Mouse (Mus musculus) midbrain, embryonic 16.5 days (tissue): ENCODE measurements around the gene Gemin4. TPM values are rescaled to one million over a fixed set of nuclear protein-coding genes. Genes with fewer than 3 reads are reported as not detected.

Source experiments
- ATAC-seq: fragments of 200-750 bp; cut with Nextera tagmentation; 2 replicates; pipeline ENCODE4 v1.8.0; 2017; ENCODE audit warnings: moderate TSS enrichment
- H3K27ac ChIP-seq: fragments of 300-500 bp; sonication (generic); 2 replicates; pipeline ENCODE4 v1.5.1; 2014; ENCODE audit warnings: mild to moderate bottlenecking, low read length, mixed read lengths
- H3K27me3 ChIP-seq: fragments of 300-500 bp; sonication (generic); 2 replicates; pipeline ENCODE4 v1.6.1; 2014; ENCODE audit warnings: low read depth, low read length, mixed read lengths; ENCODE audit not compliant: control insufficient read depth, insufficient read depth
- H3K36me3 ChIP-seq: fragments of 300-500 bp; sonication (generic); 2 replicates; pipeline ENCODE4 v1.6.1; 2014; ENCODE audit warnings: mild to moderate bottlenecking, low read length, moderate library complexity, mixed read lengths; ENCODE audit not compliant: control insufficient read depth, insufficient read depth
- H3K4me1 ChIP-seq: fragments of 300-500 bp; sonication (generic); 2 replicates; pipeline ENCODE4 v1.6.1; 2014; ENCODE audit warnings: mild to moderate bottlenecking, low read length, mixed read lengths; ENCODE audit not compliant: control insufficient read depth, insufficient read depth
- H3K4me2 ChIP-seq: fragments of 300-500 bp; sonication (generic); 2 replicates; pipeline ENCODE4 v1.6.1; 2014; ENCODE audit warnings: mild to moderate bottlenecking, low read length, mixed read lengths
- H3K4me3 ChIP-seq: fragments of 300-500 bp; sonication (generic); 2 replicates; pipeline ENCODE4 v1.5.1; 2014; ENCODE audit warnings: low read depth, mild to moderate bottlenecking, low read length, moderate library complexity, mixed read lengths
- H3K9ac ChIP-seq: fragments of 300-500 bp; sonication (generic); 2 replicates; pipeline ENCODE4 v1.6.1; 2014; ENCODE audit warnings: low read depth, low read length, mixed read lengths
- H3K9me3 ChIP-seq: fragments of 300-500 bp; sonication (generic); replicated peaks from 2 replicates; pipeline ENCODE4 v1.6.1; 2014; ENCODE audit warnings: mild to moderate bottlenecking, low read length, mixed read lengths; ENCODE audit not compliant: control insufficient read depth, poor library complexity, severe bottlenecking
- WGBS: fragments of 180-500 bp; shearing (Covaris S2); extraction: QIAGEN DNeasy Blood & Tissue Kit; methylation state at CpG from one replicate; pipeline ENCODE4 v1.1.7; 2014; 5-methylcytosine and 5-hydroxymethylcytosine counted together
- polyA plus RNA-seq: library from polyadenylated mRNA; unstranded; fragments of >200 nt; fragmentation: Nextera tagmentation; extraction: Ambion mirVana; gene quantifications from 2 replicates; pipeline ENCODE4 v1.2.1, GENCODE M21; 2015

Gene Gemin4
- polyA plus RNA-seq, 1 experiment from 2014 or later: 15.4 TPM

DNA sequence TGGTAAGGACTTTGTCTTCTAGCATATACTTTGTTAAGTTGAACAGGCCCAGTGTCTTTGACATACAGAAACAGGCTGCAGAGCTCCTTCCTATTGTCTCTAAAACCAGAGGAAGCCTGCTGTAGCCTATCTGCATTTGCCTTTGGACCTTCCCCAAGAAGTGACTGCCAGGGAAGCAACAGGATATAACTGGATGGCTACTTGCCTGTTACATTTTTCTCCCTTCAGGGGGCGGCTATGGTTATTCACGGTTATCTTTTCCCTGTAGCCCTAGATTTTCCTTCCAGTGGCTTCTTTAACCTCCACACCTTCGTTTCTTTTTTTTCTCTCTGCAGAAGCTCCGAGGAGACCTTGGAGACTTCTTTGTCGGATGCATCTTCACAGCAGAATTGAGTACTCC is 10.7 kb downstream of the Gemin4 start:
- no peaks in the 10 kb centered on the region for H3K27me3 ChIP-seq
- no peak overlapping the region for H3K9ac ChIP-seq
- H3K9me3 ChIP-seq: no peaks in the 10 kb centered on the region
- H3K27ac ChIP-seq: no peak overlapping the region
- H3K4me1 ChIP-seq: peaks cover 14% of the 10 kb centered on the region
- peaks cover 29% of the 10 kb centered on the region for H3K36me3 ChIP-seq
- WGBS: 90% methylated on average over 5 of the region's 5 CpGs
- H3K4me2 ChIP-seq: no peak overlapping the region
- no peak for ATAC-seq
- H3K4me3 ChIP-seq: no peak overlapping the region

DNA sequence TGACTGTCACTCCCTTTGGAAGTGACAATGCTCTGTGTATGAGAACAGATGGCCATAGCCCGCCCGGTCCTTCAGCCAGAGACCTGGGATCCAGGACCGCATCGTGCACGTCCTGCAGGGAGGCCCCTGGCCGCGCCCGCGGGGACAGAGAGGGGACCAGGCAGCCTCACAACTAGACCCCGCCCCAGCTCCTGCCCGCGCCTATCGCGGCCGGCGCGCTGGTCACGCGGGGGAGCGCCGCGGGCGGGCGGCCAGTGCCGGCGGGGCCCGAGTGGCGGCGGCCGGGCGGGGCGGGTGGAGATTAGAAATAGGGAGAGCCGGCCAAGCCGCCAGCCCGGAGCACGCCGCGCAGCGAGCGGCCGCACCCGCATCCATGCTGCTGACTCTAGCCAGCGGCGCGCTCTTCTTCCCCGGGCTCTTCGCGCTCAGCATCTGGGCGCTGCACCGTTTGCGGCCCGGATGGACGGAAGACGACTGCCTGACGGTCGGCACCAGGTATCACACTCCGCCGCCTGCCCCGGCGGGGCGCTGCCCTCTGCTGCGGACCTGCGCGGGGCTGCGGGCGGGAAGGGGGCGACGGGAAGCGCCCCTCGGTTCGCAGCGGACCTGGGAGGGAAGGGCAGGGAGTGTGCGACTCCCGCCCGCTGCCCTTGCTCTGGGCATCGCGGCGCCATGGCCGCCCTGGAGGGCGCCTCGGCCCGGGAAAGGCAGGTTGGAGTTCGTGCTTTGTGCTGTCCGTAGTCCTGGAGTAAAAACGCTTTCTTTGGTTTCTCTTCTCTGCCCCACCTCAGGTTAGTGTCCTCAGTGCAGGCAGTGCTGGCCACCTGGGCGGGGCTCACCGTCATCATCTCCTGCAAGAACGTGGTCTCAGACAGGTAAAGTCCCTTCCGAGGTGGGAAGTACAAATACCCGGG is 15.4 kb downstream of the Gemin4 start:
- Histone ChIP-seq H3K4me2 (peak overlapping the region; percentile 89), H3K9ac (peak overlapping the region; percentile 97), H3K36me3 (peaks cover 8% of the 10 kb centered on the region), H3K4me1 (peaks cover 19% of the 10 kb centered on the region), H3K27me3 (no peaks in the 10 kb centered on the region), H3K9me3 (no peaks in the 10 kb centered on the region), H3K4me3 (peak overlapping the region; percentile 93), H3K27ac (peak overlapping the region; percentile 88)
- ATAC-seq: peak; percentile 98
- WGBS: under 1% methylated on average over 84 of the region's 90 CpGs

- H3K4me2 ChIP-seq: no peak overlapping the region
- H3K4me1 ChIP-seq: peaks cover 5% of the 10 kb centered on the region; the same call in 1 of the 2 replicates
- no peak overlapping the region for H3K27ac ChIP-seq
- no peaks in the 10 kb centered on the region for H3K27me3 ChIP-seq
- no peaks in the 10 kb centered on the region for H3K9me3 ChIP-seq
- WGBS: 49% methylated on average over 8 of the region's 8 CpGs
- no peaks in the 10 kb centered on the region for H3K36me3 ChIP-seq
- H3K9ac ChIP-seq: no peak overlapping the region
- ATAC-seq: no peak
- no peak overlapping the region for H3K4me3 ChIP-seq
These were observed 20.4 kb downstream of the Gemin4 start for GRCm38 (mm10) chr11:76196977-76197469.

DNA sequence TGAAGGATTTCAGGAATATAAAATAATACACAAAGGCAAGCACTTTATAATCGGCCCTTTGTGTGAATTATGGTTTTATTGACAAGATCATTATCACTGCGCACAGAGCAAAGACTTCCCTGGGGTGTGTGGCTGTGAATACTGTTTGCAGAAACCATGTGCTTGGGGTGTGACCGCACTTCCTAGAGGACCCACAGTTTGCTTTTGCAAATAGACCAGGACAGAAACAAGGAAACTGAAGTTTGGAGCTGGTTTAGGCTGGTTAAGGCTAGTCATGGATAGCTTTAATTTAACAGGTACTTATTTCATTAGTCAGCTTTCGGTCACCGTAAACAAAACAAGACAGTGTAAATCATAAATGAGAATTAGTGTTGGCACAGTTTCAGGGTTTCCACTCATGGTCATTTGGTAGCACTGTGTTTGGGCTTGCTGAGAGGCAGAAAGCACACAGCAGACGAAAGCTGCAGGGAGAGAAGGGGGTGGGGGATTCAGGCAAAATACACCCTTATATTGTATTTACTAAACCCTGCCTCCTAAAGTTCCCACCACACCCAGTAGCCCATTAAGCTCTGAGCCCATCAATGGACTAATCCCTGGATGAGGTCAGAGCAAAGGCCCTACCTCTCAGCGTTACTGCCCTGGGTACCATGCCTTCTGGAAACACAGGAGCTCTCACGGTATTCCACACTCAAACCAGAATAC is 21.0 kb downstream of the Gemin4 start:
- no peak overlapping the region for H3K4me3 ChIP-seq
- no peak overlapping the region for H3K9ac ChIP-seq
- H3K27ac ChIP-seq: no peak overlapping the region
- peaks cover 3% of the 10 kb centered on the region; the same call in 1 of the 2 replicates for H3K4me1 ChIP-seq
- WGBS: 61% methylated on average over 8 of the region's 8 CpGs
- H3K36me3 ChIP-seq: no peaks in the 10 kb centered on the region
- H3K4me2 ChIP-seq: no peak overlapping the region
- no peak for ATAC-seq
- no peaks in the 10 kb centered on the region for H3K27me3 ChIP-seq
- no peaks in the 10 kb centered on the region for H3K9me3 ChIP-seq

GRCm38 (mm10) chr11:76186908-76187307 is 30.6 kb downstream of the Gemin4 start:
- Histone ChIP-seq H3K9me3 (no peaks in the 10 kb centered on the region), H3K27me3 (no peaks in the 10 kb centered on the region)
- ATAC-seq: no peak

DNA sequence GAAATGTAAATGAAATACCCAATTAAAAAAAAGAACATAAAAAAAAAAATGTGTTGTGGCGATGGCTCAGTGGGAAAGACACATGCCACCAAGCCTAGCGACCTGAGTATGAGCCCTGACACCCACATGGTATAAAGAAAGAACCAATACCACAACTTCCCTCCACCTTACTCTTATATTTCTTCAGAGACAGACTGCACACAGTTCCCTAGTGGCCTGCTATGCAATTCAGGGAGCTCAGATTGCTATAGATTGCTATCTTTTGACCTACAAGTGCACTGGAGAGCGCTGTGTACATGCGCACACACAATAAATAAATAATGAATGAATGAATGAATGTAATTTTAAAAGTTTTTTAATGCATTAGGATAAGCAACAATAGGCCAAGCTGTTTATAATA is 33.7 kb downstream of the Gemin4 start:
- H3K9ac ChIP-seq: no peak overlapping the region
- no peaks in the 10 kb centered on the region for H3K9me3 ChIP-seq
- ATAC-seq: no peak
- no peaks in the 10 kb centered on the region for H3K27me3 ChIP-seq
- 88% methylated on average over 4 of the region's 4 CpGs for WGBS
- H3K4me1 ChIP-seq: peaks cover 1% of the 10 kb centered on the region; the same call in 1 of the 2 replicates
- H3K27ac ChIP-seq: no peak overlapping the region
- no peak overlapping the region for H3K4me3 ChIP-seq
- H3K4me2 ChIP-seq: no peak overlapping the region
- H3K36me3 ChIP-seq: no peaks in the 10 kb centered on the region

More at GRCm38 (mm10) chr11:76186908-76187307, 30.6 kb downstream of the Gemin4 start:
- Histone ChIP-seq H3K9ac (no peak overlapping the region), H3K36me3 (no peaks in the 10 kb centered on the region), H3K4me1 (no peaks in the 10 kb centered on the region), H3K27ac (no peak overlapping the region), H3K4me2 (no peak overlapping the region), H3K4me3 (no peak overlapping the region)
- WGBS: 87% methylated on average over 6 of the region's 6 CpGs

DNA sequence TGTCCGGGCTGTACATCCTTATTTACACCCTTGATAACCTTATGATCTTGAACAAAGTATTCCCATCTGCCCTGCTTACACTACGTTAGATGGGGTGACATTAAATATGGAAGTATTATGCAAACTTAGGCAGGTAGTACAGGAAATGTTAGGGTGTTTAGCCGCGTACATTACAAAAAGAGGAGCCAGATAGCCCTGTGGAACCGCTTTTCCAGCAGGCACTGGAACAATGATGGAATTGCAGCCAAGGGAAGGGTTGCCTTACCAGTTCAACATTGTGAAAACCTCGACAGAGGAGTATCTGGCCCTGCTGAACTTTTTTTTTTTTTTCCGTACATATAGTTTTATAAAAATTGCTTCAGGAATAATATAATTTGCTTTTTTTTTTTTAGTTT is 37.3 kb downstream of the Gemin4 start:
- Histone ChIP-seq H3K9ac (peak overlapping the region; percentile 77), H3K27me3 (no peaks in the 10 kb centered on the region), H3K4me1 (peaks cover 9% of the 10 kb centered on the region), H3K36me3 (no peaks in the 10 kb centered on the region), H3K4me3 (peak overlapping the region; percentile 92), H3K27ac (peak overlapping the region; percentile 84), H3K4me2 (peak overlapping the region; percentile 69), H3K9me3 (no peaks in the 10 kb centered on the region)
- 23% methylated on average over 7 of the region's 7 CpGs for WGBS
- no peak for ATAC-seq

GRCm38 (mm10) chr11:76179495-76180145 is 37.8 kb downstream of the Gemin4 start, which contains the start of the genes Vps53 and Fam57a:
Vps53 (minus strand) TSS chr11:76179647.
Fam57a (plus strand) TSS chr11:76179671.
- H3K36me3 ChIP-seq: no peaks in the 10 kb centered on the region
- peak within 1 kb of the TSS; percentile 92 for H3K4me3 ChIP-seq
- peak; percentile 95 for ATAC-seq
- peak within 1 kb of the TSS; percentile 77 for H3K9ac ChIP-seq
- peak within 1 kb of the TSS; percentile 84 for H3K27ac ChIP-seq
- under 1% methylated on average over 37 of the region's 37 CpGs for WGBS
- H3K27me3 ChIP-seq: no peaks in the 10 kb centered on the region
- H3K4me2 ChIP-seq: peak within 1 kb of the TSS; percentile 69
- peaks cover 9% of the 10 kb centered on the region for H3K4me1 ChIP-seq
- H3K9me3 ChIP-seq: no peaks in the 10 kb centered on the region
